Mouse (Mus musculus) heart, embryonic 16.5 days (tissue): Measurements from ENCODE around the gene Plxna4. TPM values are rescaled to one million over a fixed set of nuclear protein-coding genes. Genes with fewer than 3 reads are reported as not detected.
A peak's percentile ranks its signal among the peaks of the same experiment; 100 is the strongest.

ENCODE experiments used
- ATAC-seq: fragments of 200-750 bp; cut with Nextera tagmentation; replicated peaks from 2 replicates; pipeline ENCODE4 v1.8.0; 2017; ENCODE audit warnings: moderate number of reproducible peaks; ENCODE audit not compliant: insufficient read depth, low FRiP score; ENCODE audit errors: extremely low read depth
- H3K27ac ChIP-seq: fragments of 300-500 bp; sonication (generic); 2 replicates; pipeline ENCODE4 v1.5.1; 2014; ENCODE audit warnings: mild to moderate bottlenecking, low read length, control low read depth, moderate library complexity
- H3K27me3 ChIP-seq: fragments of 300-500 bp; sonication (generic); 2 replicates; pipeline ENCODE4 v1.6.1; 2014; ENCODE audit warnings: low read length, mixed read lengths; ENCODE audit not compliant: control insufficient read depth, insufficient read depth
- H3K36me3 ChIP-seq: fragments of 300-500 bp; sonication (generic); 2 replicates; pipeline ENCODE4 v1.6.1; 2014; ENCODE audit not compliant: control insufficient read depth, insufficient read depth
- H3K4me1 ChIP-seq: fragments of 300-500 bp; sonication (generic); 2 replicates; pipeline ENCODE4 v1.6.1; 2014; ENCODE audit warnings: low read length, mixed read lengths; ENCODE audit not compliant: control insufficient read depth, insufficient read depth
- H3K4me2 ChIP-seq: fragments of 300-500 bp; sonication (generic); 2 replicates; pipeline ENCODE4 v1.6.1; 2014; ENCODE audit warnings: low read depth, mild to moderate bottlenecking, control low read depth, low read length
- H3K4me3 ChIP-seq: fragments of 300-500 bp; sonication (generic); 2 replicates; pipeline ENCODE4 v1.5.1; 2014; ENCODE audit warnings: mild to moderate bottlenecking, control low read depth, low read length
- H3K9ac ChIP-seq: fragments of 300-500 bp; sonication (generic); 2 replicates; pipeline ENCODE4 v1.6.1; 2014; ENCODE audit warnings: low read length, control low read depth
- H3K9me3 ChIP-seq: fragments of 300-500 bp; sonication (generic); replicated peaks from 2 replicates; pipeline ENCODE4 v1.6.1; 2016; ENCODE audit warnings: low read length; ENCODE audit not compliant: control insufficient read depth
- WGBS: fragments of 180-500 bp; shearing (Covaris S2); extraction: QIAGEN DNeasy Blood & Tissue Kit; methylation state at CpG from one replicate; pipeline ENCODE4 v1.1.7; 2014; 5-methylcytosine and 5-hydroxymethylcytosine counted together
- polyA plus RNA-seq: library from polyadenylated mRNA; unstranded; fragments of >200 nt; fragmentation: Nextera tagmentation; extraction: Ambion mirVana; gene quantifications from 2 replicates; pipeline ENCODE4 v1.2.1, GENCODE M21; 2015

The Plxna4 gene
- polyA plus RNA-seq, 1 experiment from 2014 or later = 3.7 TPM

DNA sequence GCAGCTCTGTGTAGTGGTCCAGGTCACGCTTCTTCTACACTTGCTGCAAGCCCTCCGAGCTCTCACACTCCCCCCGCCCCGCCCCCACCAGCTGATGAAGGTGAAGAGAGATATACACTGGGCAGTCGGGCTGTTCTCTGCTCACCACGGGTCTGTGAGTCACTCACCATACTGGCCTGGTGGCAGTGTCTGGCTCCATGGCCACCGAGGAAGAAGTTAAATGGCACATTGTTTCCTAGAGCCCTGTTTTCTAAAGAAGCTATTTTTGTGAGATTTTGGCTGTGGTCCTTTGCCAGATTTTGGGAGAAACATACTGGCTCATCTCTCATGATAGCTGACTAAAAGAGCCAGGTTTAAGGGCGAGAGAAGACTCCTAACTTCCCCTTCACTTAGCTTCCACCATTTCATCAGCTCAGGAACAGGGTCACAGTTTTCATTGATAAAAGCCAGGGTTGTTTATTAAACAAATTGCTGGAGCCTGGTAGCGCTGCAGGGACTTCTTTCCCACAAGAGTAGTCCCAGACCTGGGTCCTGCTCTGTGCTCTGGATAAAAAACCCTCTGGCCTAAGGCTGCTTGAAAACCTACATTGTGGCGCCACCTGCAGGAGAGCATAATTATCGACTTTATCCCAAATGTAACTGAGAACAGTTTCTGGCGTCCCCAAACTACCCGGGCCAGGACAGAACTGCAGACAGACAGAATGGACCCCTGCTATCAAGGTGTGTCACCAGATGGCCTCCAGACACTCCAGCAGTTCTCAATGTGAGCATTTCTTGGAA, 3.2 kb upstream of the Plxna4 start:
- peaks cover 3% of the 10 kb centered on the region; the same call in 1 of the 2 replicates for H3K4me1 ChIP-seq
- peaks cover 27% of the 10 kb centered on the region for H3K27me3 ChIP-seq
- H3K36me3 ChIP-seq = no peaks in the 10 kb centered on the region
- ATAC-seq = no peak
- H3K4me3 ChIP-seq = no peak overlapping the region
- WGBS = 23% methylated on average over 13 of the region's 13 CpGs
- no peaks in the 10 kb centered on the region for H3K9me3 ChIP-seq
- no peak overlapping the region for H3K4me2 ChIP-seq
- H3K9ac ChIP-seq = no peak overlapping the region
- no peak overlapping the region for H3K27ac ChIP-seq

DNA sequence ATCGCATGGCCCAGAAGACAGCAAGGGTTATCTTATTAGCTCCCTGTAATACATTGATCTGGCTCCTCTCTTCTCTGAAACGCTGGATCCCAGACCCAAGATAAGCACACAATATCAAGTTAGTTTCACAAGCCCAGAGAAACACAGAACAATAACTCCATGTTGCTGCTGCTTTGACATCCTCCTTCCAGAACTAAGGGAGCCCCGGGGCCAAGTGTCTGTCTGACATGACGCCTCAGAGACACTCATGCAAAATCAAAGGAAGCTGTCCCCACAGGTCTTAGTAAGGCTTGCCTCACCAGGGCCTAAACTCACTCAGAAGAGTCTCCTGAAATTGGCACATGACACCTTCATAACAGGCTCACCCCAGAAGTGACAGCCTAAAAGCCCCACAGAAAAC, 1.6 kb upstream of the Plxna4 start:
- no peak overlapping the region for H3K4me3 ChIP-seq
- no peak overlapping the region for H3K9ac ChIP-seq
- no peak for ATAC-seq
- no peaks in the 10 kb centered on the region for H3K9me3 ChIP-seq
- H3K36me3 ChIP-seq = no peaks in the 10 kb centered on the region
- H3K4me2 ChIP-seq = no peak overlapping the region
- 49% methylated on average over 4 of the region's 4 CpGs for WGBS
- H3K4me1 ChIP-seq = peaks cover 10% of the 10 kb centered on the region
- no peak overlapping the region for H3K27ac ChIP-seq
- peaks cover 27% of the 10 kb centered on the region for H3K27me3 ChIP-seq

DNA sequence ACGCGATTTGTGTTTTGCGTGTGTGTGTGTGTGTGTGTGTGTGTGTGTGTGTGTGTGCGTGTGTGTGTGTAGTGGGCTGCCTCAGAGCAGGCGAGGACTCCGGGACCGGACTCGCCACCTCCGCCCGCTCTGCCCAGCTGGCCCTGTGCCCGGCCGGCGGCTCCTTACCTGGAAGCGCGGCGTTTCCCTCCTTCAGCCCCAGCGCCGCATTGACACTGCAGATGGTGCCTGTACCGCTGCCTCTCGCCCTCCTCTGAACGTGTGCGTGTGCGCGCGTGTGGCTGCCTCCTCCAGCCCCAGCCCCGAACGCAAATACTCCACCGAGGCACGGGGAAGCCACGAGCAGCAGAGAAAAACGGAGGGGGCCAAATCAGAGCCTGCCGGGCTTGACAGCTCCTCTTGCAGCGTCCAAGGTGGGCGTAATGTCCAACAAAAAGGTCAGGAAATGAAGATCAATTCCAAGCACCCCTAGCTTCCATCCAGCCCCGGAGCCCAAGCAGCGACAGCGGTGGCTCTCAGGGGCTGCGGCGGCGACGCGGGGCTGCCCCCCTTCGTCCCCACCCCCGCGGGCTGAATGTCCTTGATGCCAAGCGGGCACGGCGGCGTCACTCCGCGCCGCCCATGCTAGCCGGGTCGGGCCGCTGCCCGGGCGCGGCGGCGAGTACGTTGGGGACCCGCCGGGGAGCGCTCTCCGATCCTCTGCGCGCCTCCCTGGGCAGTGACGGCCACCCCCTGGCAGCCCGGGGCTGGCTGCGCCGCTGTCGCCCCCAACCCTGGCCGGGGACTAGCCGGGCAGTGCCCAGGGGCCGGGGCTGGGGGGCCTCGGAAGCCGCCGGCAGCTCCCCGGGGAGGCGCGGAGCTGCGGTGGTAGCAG, 619 bp downstream of the Plxna4 start:
- Histone ChIP-seq H3K4me3 (peak overlapping the region; percentile 86), H3K9ac (peak overlapping the region; percentile 89), H3K27ac (peak overlapping the region; percentile 85), H3K27me3 (peaks cover 27% of the 10 kb centered on the region), H3K4me2 (peak overlapping the region; percentile 95), H3K36me3 (no peaks in the 10 kb centered on the region), H3K4me1 (peaks cover 17% of the 10 kb centered on the region), H3K9me3 (no peaks in the 10 kb centered on the region)
- under 1% methylated on average over 76 of the region's 82 CpGs for WGBS
- ATAC-seq = peak; percentile 40

DNA sequence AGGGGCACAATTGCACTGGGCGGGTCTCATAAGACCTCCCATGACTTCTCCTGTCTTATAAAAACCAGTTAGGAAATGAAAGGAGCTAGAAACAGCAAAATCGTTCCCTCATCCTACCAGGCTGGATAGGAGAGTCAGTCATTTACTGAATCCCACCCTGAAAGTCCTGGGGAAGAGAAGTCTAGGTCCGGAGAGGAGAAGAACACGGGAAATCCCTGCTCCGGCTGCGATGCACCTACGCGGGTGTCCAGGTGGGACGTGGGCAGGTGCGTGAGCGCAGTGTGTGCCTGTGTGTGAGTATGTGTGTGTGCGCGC, 1.2 kb downstream of the Plxna4 start:
- Histone ChIP-seq H3K27ac (no peak overlapping the region), H3K9me3 (no peaks in the 10 kb centered on the region), H3K4me2 (peak overlapping the region; percentile 95), H3K9ac (peak overlapping the region; percentile 89), H3K27me3 (peaks cover 22% of the 10 kb centered on the region), H3K4me1 (peaks cover 17% of the 10 kb centered on the region), H3K36me3 (no peaks in the 10 kb centered on the region), H3K4me3 (peak overlapping the region; percentile 86)
- no peak for ATAC-seq
- WGBS = 3% methylated on average over 13 of the region's 13 CpGs

DNA sequence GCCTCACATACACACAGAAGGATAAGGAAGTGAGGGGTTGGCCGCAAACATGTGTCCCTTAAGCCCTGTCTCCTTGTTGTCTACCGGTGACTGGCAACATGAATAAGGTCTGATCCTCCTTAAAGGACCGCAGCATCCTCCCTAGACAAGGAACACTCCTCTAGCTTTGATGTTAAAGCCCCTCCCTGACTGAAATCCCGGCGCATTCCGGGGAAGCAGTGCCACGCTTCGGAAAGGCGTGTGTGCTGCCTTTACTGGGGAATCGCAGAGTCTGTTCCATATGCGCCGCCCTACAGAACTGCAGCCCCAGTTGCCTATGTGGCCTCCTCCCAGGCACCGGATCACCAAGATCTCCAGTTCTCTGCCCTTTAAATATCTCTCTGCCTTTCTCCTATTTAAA, 1.6 kb downstream of the Plxna4 start:
- H3K27ac ChIP-seq = no peak overlapping the region
- peak overlapping the region; percentile 89 for H3K9ac ChIP-seq
- ATAC-seq = no peak
- H3K36me3 ChIP-seq = no peaks in the 10 kb centered on the region; the same call in 1 of the 2 replicates
- peaks cover 17% of the 10 kb centered on the region for H3K4me1 ChIP-seq
- WGBS = under 1% methylated on average over 13 of the region's 13 CpGs
- H3K4me3 ChIP-seq = peak overlapping the region; percentile 86
- peaks cover 20% of the 10 kb centered on the region for H3K27me3 ChIP-seq
- H3K4me2 ChIP-seq = peak overlapping the region; percentile 95
- H3K9me3 ChIP-seq = no peaks in the 10 kb centered on the region

DNA sequence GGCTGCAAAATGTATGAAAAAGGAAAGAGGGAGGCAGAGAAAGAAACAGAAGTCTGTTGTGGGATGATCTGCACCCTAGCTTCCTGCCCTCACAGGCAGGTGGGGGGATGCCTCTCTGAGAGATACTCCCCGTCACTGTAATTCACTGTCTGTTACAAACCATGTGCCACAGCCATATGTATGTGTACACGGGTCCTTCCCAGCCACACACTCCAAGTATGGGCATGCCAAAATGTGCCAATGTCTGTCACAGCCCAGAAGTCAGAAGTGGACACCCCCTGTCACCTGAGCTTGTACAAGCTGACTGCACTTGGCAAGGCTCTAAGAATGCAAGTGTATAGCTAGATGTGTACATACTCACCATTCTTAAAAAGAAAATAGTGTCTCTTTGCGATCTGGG, 2.8 kb downstream of the Plxna4 start:
- peaks cover 14% of the 10 kb centered on the region for H3K4me1 ChIP-seq
- peaks cover 13% of the 10 kb centered on the region for H3K27me3 ChIP-seq
- H3K9me3 ChIP-seq = no peaks in the 10 kb centered on the region
- no peak for ATAC-seq
- H3K9ac ChIP-seq = peak overlapping the region; percentile 21; the same call in 1 of the 2 replicates
- H3K36me3 ChIP-seq = no peaks in the 10 kb centered on the region; the same call in 1 of the 2 replicates
- H3K27ac ChIP-seq = no peak overlapping the region
- WGBS = 39% methylated on average over 3 of the region's 3 CpGs
- no peak overlapping the region; the same call in 1 of the 2 replicates for H3K4me3 ChIP-seq
- H3K4me2 ChIP-seq = peak overlapping the region; percentile 43

DNA sequence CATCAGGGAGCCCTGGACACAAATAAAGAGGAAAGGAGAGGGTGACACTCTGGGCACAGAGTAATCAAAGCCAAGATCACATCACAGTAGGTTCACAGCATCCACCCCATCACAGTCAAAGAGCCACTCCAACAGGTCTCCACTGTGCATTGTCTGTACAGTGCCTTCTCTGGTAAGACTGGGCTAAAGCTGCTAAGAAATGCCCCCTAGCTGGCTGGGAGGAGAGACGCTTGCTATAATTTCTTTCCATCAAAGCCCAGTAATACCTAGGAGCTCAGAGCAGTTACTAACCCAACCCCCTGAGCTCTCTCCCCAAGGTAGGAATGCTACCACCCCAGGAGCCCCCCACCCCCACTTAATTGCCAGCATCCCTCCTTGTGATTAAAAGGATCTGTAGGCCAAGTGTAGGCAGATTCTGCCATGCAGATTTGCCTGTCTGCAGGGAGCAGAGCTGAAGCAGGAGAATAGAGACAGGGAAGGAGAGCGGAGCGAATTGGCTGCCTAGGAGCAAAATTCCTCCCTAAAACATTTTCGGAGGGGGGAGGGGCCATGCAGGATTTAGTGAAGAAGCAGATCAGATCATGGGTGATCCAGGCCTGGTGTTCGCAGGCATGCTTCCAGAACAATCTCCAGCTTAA, 3.6 kb downstream of the Plxna4 start:
- H3K9me3 ChIP-seq = no peaks in the 10 kb centered on the region
- no peak overlapping the region for H3K4me3 ChIP-seq

DNA sequence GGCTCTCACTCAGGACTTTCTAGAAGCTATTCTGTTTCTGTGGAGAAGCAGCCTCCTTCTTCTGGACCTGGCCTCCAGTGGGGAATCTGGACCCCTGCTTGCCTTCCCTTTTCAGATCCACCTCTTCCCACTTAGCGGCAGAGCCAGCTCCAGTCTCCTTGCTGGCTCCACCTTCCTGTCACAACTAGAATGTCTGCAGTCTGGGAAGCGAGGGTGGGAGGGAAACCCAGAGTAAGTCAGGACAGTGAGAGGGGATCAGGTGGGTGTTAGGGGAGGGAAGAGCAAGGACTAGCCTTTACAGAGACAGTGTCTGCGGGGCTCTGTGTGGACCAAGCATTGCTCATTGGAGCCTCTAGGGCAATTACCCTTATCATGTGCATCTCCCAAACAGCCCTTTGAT, 4.4 kb downstream of the Plxna4 start:
- no peak for ATAC-seq
- no peak overlapping the region for H3K27ac ChIP-seq
- no peak overlapping the region for H3K4me3 ChIP-seq
- H3K9ac ChIP-seq = no peak overlapping the region
- H3K27me3 ChIP-seq = peaks cover 2% of the 10 kb centered on the region; the same call in 1 of the 2 replicates
- no peaks in the 10 kb centered on the region for H3K9me3 ChIP-seq
- no peaks in the 10 kb centered on the region; the same call in 1 of the 2 replicates for H3K36me3 ChIP-seq
- WGBS = 26% methylated on average over 3 of the region's 3 CpGs
- H3K4me1 ChIP-seq = peaks cover 14% of the 10 kb centered on the region
- no peak overlapping the region for H3K4me2 ChIP-seq

More for the DNA sequence above, 3.6 kb downstream of the Plxna4 start:
- peak overlapping the region; percentile 43; the same call in 1 of the 2 replicates for H3K4me2 ChIP-seq
- no peak overlapping the region for H3K9ac ChIP-seq
- H3K36me3 ChIP-seq = no peaks in the 10 kb centered on the region; the same call in 1 of the 2 replicates
- WGBS = 55% methylated on average over 5 of the region's 5 CpGs
- no peak overlapping the region for H3K27ac ChIP-seq
- H3K27me3 ChIP-seq = peaks cover 9% of the 10 kb centered on the region
- peaks cover 14% of the 10 kb centered on the region for H3K4me1 ChIP-seq
- ATAC-seq = no peak
